Mouse (Mus musculus) embryonic fibroblast, embryonic 13.5 days (primary cell): ENCODE measurements around the gene Gm20479.

Experiments
- CTCF ChIP-seq: IDR thresholded peaks from 2 replicates; pipeline ENCODE4 v1.5.1; 2011; ENCODE audit warnings: mild to moderate bottlenecking, control low read depth, low read length, moderate library complexity, borderline replicate concordance; ENCODE audit not compliant: insufficient read depth
- POLR2A ChIP-seq: IDR thresholded peaks from 2 replicates; pipeline ENCODE4 v1.6.1; 2011; ENCODE audit warnings: low read depth, mild to moderate bottlenecking, control low read depth, low read length, moderate library complexity

DNA sequence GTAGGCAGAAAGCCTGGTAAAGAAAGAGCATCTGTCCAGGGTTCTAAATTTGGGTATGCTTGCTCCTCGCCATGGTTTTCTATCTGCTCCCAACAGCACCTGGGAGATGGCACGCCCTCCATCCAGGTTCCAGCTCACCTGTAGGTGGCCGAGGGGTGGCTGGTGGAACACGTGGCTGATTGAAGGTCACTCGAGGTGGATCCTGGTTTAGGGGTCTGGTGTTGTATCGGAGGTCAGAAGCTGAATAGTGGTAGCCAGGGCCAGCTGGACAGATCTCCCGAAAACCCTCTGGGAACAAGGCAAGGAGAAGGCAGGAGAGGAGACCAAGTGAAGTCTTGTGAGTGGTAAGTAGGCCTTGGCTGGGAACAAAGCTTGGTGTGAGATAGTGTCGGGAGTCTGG lies 29.7 kb downstream of the Gm20479 start:
- TF ChIP-seq CTCF (no peak), POLR2A (no peak)
